Mouse (Mus musculus) liver, embryonic 16.5 days (tissue): Measurements from ENCODE around the gene Kazn. TPM values are rescaled to one million over a fixed set of nuclear protein-coding genes. Genes with fewer than 3 reads are reported as not detected.

Experiments used
- ATAC-seq: fragments of 200-750 bp; cut with Nextera tagmentation; 2 replicates; pipeline ENCODE4 v1.8.0; 2017; ENCODE audit warnings: low read depth, mild to moderate bottlenecking, moderate number of reproducible peaks, moderate library complexity
- H3K27ac ChIP-seq: fragments of 300-500 bp; sonication (generic); 2 replicates; pipeline ENCODE4 v1.5.1; 2014; ENCODE audit warnings: mild to moderate bottlenecking, low read length
- H3K27me3 ChIP-seq: fragments of 300-500 bp; sonication (generic); 2 replicates; pipeline ENCODE4 v1.6.1; 2014; ENCODE audit warnings: low read depth, low read length, mixed read lengths; ENCODE audit not compliant: control insufficient read depth, insufficient read depth
- H3K36me3 ChIP-seq: fragments of 300-500 bp; sonication (generic); 2 replicates; pipeline ENCODE4 v1.6.1; 2014; ENCODE audit warnings: mild to moderate bottlenecking; ENCODE audit not compliant: control insufficient read depth, insufficient read depth
- H3K4me1 ChIP-seq: fragments of 300-500 bp; sonication (generic); 2 replicates; pipeline ENCODE4 v1.6.1; 2014; ENCODE audit warnings: low read depth, low read length, mixed read lengths; ENCODE audit not compliant: control insufficient read depth
- H3K4me2 ChIP-seq: fragments of 300-500 bp; sonication (generic); 2 replicates; pipeline ENCODE4 v1.6.1; 2014; ENCODE audit warnings: low read depth, low read length, mixed read lengths
- H3K4me3 ChIP-seq: fragments of 300-500 bp; sonication (generic); 2 replicates; pipeline ENCODE4 v1.5.1; 2014; ENCODE audit warnings: low read depth, mild to moderate bottlenecking, low read length
- H3K9ac ChIP-seq: fragments of 300-500 bp; sonication (generic); 2 replicates; pipeline ENCODE4 v1.6.1; 2014; ENCODE audit warnings: low read depth, low read length
- H3K9me3 ChIP-seq: fragments of 300-500 bp; sonication (generic); replicated peaks from 2 replicates; pipeline ENCODE4 v1.6.1; 2016; ENCODE audit warnings: low read length; ENCODE audit not compliant: control insufficient read depth
- WGBS: fragments of 180-500 bp; shearing (Covaris S2); extraction: QIAGEN DNeasy Blood & Tissue Kit; methylation state at CpG from one replicate; pipeline ENCODE4 v1.1.7; 2014; ENCODE audit not compliant: insufficient replicate concordance; 5-methylcytosine and 5-hydroxymethylcytosine counted together
- polyA plus RNA-seq: library from polyadenylated mRNA; unstranded; fragments of >200 nt; fragmentation: Nextera tagmentation; extraction: Ambion mirVana; gene quantifications from 2 replicates; pipeline ENCODE4 v1.2.1, GENCODE M21; 2015

Kazn gene
- polyA plus RNA-seq, 1 experiment from 2014 or later: 0.37 TPM

DNA sequence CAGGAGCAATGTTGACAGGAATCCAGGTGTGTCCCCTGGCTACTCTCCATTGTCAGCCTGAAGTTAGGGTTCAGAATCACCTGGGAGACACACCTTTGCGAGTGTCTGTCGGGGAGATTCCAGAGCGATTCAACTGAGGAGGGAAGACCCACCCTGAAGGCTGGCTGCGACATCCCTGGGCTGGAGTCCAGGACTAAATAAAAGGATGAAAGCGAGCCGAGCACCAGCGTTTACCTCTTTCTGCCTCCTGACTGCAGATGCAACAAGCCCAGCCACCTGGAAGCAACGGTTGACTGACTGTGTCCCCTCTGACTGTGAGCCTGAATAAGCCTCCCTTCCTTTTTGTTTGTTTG is 179.4 kb downstream of the Kazn start:
- H3K27ac ChIP-seq: no peak overlapping the region
- no peak overlapping the region for H3K9ac ChIP-seq
- no peak overlapping the region for H3K4me3 ChIP-seq
- H3K27me3 ChIP-seq: no peaks in the 10 kb centered on the region
- H3K9me3 ChIP-seq: no peaks in the 10 kb centered on the region
- 78% methylated on average over 8 of the region's 8 CpGs for WGBS
- H3K36me3 ChIP-seq: no peaks in the 10 kb centered on the region
- no peak for ATAC-seq
- no peak overlapping the region for H3K4me2 ChIP-seq
- H3K4me1 ChIP-seq: peaks cover 14% of the 10 kb centered on the region

DNA sequence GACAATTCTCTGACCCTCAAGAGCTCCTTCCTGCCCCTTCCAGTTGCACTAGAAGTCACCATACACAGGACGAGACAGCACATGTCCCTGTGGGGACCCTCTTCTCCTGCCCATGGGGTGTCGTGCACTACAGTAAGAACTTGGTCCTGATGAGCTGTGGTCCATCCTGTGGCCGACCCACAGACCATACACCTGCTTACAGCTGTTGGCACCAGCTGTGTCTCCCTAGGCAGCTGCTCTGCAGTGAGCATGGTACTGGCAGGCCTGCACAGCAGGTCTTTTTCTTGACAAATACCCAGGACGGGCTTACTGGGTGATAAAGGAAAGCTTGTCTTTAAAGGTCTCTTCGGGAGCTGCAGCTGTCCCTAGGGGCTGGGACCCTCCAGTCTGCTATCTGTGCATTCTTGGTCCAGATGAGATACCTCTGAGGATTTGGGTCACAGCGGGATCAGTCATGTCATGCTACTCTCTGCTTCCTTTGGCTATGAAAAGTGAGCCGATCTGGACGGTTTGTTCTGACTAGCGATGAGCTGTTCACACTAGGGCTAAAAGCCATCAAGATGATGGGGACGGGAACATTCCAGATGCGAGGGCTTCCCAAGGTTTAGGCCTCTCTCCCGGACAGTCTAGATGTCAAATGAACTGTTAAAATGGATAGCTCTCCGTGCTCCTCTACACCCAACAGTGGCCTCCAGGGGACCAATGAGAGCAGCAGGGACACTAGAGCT is 179.9 kb downstream of the Kazn start:
- Histone ChIP-seq H3K4me2 (no peak overlapping the region), H3K9me3 (no peaks in the 10 kb centered on the region), H3K9ac (no peak overlapping the region), H3K36me3 (no peaks in the 10 kb centered on the region), H3K27me3 (no peaks in the 10 kb centered on the region), H3K27ac (no peak overlapping the region), H3K4me3 (no peak overlapping the region), H3K4me1 (peaks cover 17% of the 10 kb centered on the region)
- no peak for ATAC-seq
- 71% methylated on average over 13 of the region's 13 CpGs for WGBS

DNA sequence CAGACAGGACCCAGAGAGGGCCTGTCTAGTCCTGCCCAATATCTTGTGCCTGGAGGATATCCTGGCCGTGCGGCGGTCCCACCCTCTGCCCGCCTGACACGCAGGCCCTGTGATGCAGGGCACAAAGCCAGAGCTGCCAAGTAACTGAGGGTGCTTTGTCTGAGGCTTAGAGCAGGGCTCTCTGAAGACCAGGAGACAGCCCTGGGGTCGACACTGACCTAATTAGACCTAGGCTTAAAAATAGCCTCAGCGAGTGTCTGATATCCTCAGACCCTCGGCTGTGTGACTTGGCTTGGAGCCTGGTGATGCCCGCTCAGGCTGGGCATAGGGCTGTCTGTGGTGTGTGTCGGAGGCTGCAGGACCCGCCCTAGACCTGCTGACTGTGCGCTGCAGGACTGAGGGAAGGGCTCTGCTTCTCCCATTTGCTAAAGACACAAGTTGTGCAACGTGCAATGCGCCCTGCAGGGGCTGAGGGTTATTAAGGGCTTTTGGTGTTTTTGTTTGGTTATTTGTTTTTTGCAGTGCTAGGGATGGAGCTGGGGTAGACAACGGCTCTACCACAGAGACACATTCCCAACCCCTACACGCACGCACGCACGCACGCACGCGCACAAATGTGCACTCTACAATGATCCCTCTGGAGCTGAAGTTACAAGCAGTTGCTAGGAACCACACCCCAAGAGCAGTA is 181.5 kb downstream of the Kazn start:
- Histone ChIP-seq H3K27ac (no peak overlapping the region), H3K9me3 (no peaks in the 10 kb centered on the region), H3K4me3 (no peak overlapping the region), H3K9ac (no peak overlapping the region), H3K4me1 (peaks cover 24% of the 10 kb centered on the region), H3K27me3 (no peaks in the 10 kb centered on the region), H3K4me2 (no peak overlapping the region), H3K36me3 (no peaks in the 10 kb centered on the region)
- ATAC-seq: no peak
- 72% methylated on average over 22 of the region's 22 CpGs for WGBS

DNA sequence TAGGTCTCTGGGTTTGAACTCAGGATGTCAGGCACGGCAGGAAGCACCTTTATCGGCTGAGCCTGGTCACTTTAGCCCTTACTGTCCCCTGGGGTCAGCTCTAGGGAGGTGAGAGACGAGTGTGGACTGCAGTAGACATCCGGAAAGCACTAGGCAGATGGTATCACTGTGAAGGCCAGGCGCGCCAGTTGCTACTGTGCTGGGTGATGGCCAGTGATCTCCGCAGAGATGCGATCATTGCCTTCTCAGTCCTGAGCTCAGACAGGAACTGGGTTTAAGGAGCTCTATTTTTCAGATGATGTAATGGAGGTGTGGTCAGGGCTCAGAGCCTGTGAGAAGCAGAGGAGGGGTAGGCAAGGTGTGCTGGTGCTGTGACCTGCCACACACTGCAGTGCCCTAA is 183.6 kb downstream of the Kazn start:
- WGBS: 77% methylated on average over 8 of the region's 8 CpGs
- no peaks in the 10 kb centered on the region for H3K9me3 ChIP-seq
- no peak overlapping the region for H3K4me3 ChIP-seq
- H3K27ac ChIP-seq: no peak overlapping the region
- H3K4me2 ChIP-seq: no peak overlapping the region
- peaks cover 41% of the 10 kb centered on the region for H3K4me1 ChIP-seq
- H3K27me3 ChIP-seq: no peaks in the 10 kb centered on the region
- H3K36me3 ChIP-seq: no peaks in the 10 kb centered on the region
- no peak overlapping the region for H3K9ac ChIP-seq
- no peak for ATAC-seq

DNA sequence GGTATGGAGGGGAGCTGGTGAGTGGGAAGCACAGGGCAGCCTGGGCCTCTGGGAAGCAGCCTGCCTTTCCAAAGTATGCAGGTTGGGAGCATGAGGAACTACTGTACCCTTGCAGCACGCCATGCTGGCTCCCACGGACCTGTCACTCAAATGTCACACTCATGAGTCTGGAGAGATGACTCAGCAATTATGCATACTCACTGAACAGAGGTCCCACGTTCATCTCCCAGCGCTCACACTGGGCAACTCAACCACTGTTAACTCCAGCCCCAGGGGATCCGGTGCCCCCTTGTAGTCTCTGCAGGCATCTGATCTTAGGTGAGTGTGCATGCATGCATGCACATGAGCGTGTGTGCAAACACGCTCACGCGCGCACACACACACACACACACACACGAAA is 184.6 kb downstream of the Kazn start:
- Histone ChIP-seq H3K36me3 (no peaks in the 10 kb centered on the region), H3K4me3 (no peak overlapping the region), H3K27ac (peak overlapping the region; percentile 82; the same call in 1 of the 2 replicates), H3K4me1 (peaks cover 48% of the 10 kb centered on the region), H3K4me2 (no peak overlapping the region), H3K9ac (no peak overlapping the region), H3K9me3 (no peaks in the 10 kb centered on the region), H3K27me3 (no peaks in the 10 kb centered on the region)
- ATAC-seq: no peak
- WGBS: 56% methylated on average over 11 of the region's 11 CpGs

DNA sequence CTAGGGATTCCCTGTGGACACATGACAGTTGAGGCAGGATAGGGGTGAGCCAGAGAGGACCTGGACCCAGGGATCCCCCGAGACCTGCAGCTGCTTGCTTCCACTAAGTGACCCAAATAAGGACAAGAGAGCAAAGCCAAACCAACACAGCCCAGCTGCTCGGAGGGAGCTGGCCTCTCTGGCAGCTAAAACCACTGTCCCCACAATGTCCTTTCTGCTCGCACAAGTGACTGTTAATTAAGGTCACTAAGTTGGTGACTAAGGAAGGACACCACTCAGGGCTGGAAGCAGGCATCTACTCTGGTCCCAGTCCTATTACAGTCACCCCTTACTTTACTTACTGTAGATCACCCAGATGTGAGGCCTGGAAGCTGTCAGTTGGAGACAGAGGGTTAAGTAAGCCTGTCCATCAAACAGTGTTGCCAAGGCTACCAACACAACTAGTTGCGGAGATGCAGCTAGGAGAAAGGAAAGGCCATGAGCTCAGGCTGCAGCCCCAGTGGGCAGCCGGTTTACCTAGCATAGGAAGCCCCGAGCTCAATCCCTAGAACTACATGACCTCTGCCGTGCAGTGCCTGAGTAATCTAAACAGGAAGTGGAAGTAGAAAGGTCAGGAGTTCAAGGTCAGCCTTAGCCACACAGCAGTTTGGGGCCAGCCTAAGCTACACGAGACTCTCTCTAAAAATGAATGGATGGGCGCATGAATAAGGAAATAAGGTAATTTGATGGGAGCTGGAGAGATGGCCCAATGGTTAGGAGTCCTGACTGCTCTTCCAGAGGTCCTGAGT is 185.3 kb downstream of the Kazn start:
- Histone ChIP-seq H3K4me3 (no peak overlapping the region), H3K9me3 (no peaks in the 10 kb centered on the region), H3K27ac (peak overlapping the region; percentile 82), H3K9ac (no peak overlapping the region), H3K4me1 (peaks cover 56% of the 10 kb centered on the region), H3K36me3 (no peaks in the 10 kb centered on the region), H3K27me3 (no peaks in the 10 kb centered on the region), H3K4me2 (no peak overlapping the region)
- 40% methylated on average over 9 of the region's 9 CpGs for WGBS
- ATAC-seq: no peak

DNA sequence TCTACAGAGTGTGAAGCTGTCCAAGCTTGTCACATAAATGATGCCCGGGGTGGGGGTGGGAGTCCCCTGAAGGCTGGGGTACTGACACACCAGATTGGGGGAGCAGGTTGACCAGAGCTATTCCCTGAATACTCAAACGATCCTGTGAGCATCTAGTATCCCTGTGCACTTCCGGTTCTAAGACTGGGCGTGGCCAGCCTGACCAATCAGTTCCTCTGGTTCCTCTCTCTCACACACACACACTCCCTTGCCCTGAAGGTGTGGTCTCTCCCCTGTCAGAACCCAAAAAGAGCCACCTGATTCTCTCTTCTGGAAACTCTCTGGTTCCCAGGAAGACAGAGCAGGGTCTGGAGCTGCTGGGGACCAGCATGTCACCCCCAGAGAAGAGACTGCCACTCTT is 185.9 kb downstream of the Kazn start:
- Histone ChIP-seq H3K36me3 (no peaks in the 10 kb centered on the region), H3K9ac (no peak overlapping the region), H3K27ac (peak overlapping the region; percentile 82), H3K4me1 (peaks cover 60% of the 10 kb centered on the region), H3K4me2 (no peak overlapping the region), H3K4me3 (no peak overlapping the region), H3K27me3 (no peaks in the 10 kb centered on the region), H3K9me3 (no peaks in the 10 kb centered on the region)
- ATAC-seq: peak; percentile 44
- WGBS: 32% methylated on average over 4 of the region's 4 CpGs

DNA sequence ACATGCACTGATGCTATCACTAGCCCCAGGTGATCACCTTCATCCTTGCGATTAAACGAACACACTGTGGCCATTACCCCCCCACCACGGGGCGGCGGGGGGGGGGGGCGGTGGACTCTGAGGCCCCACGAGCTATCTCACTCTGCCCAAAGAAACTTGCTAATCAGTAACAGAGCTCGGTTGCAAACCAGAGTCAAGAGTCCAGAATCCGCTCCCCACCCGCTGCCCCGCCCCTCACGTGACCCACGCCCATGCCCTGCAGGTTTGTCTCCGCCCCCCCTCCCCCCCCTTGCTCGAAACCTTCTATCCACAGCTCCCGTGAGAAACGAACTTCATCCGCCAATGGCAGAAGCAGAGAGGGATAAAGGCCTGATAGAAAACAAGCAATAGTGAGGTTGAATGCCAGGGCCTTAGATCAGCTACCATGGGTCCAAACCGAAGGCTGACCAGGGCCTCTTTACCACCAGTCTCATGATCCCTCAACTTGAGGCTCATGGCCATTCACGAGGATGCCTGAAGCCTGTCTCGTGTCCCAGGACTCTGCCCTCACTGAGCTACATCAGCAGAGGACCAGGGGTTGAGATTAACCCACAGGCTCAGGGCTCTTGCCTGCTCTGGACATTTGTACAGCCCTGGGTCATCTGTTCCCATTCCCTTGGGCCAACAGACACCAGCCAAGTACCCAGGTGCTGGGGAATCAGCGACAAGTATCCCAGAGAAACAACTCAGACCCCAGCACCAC is 186.6 kb downstream of the Kazn start:
- WGBS: 38% methylated on average over 21 of the region's 22 CpGs
- peaks cover 64% of the 10 kb centered on the region for H3K4me1 ChIP-seq
- no peaks in the 10 kb centered on the region for H3K27me3 ChIP-seq
- H3K9me3 ChIP-seq: no peaks in the 10 kb centered on the region
- H3K9ac ChIP-seq: no peak overlapping the region
- ATAC-seq: peak; percentile 69
- no peaks in the 10 kb centered on the region for H3K36me3 ChIP-seq
- peak overlapping the region; percentile 82 for H3K27ac ChIP-seq
- peak overlapping the region; percentile 22; the same call in 1 of the 2 replicates for H3K4me2 ChIP-seq
- no peak overlapping the region for H3K4me3 ChIP-seq
